Mouse (Mus musculus) midbrain, postnatal 0 days (tissue): Measurements from ENCODE around the gene Nolc1. TPM values are rescaled to one million over a fixed set of nuclear protein-coding genes. Genes with fewer than 3 reads are reported as not detected.

Source experiments
- ATAC-seq: fragments of 200-750 bp; cut with Nextera tagmentation; 2 replicates; pipeline ENCODE4 v1.8.0; 2017; ENCODE audit warnings: moderate number of reproducible peaks, mild to moderate bottlenecking, moderate TSS enrichment, moderate library complexity; ENCODE audit not compliant: low FRiP score
- DNase-seq: peaks from one replicate; pipeline ENCODE4 v3.0.0-alpha.2; 2015; ENCODE audit warnings: low spot score
- H3K27ac ChIP-seq: fragments of 300-500 bp; sonication (generic); 2 replicates; pipeline ENCODE4 v1.5.1; 2014; ENCODE audit warnings: low read depth, mild to moderate bottlenecking, low read length, mixed read lengths
- H3K27me3 ChIP-seq: fragments of 300-500 bp; sonication (generic); 2 replicates; pipeline ENCODE4 v1.6.1; 2014; ENCODE audit warnings: low read length, control low read depth, mixed read lengths; ENCODE audit not compliant: insufficient read depth
- H3K36me3 ChIP-seq: fragments of 300-500 bp; sonication (generic); 2 replicates; pipeline ENCODE4 v1.6.1; 2014; ENCODE audit warnings: low read length, control low read depth, mixed read lengths; ENCODE audit not compliant: insufficient read depth
- H3K4me1 ChIP-seq: fragments of 300-500 bp; sonication (generic); 2 replicates; pipeline ENCODE4 v1.6.1; 2014; ENCODE audit warnings: mild to moderate bottlenecking, control low read depth, antibody characterized with exemption, low read length, mixed read lengths; ENCODE audit not compliant: insufficient read depth
- H3K4me2 ChIP-seq: fragments of 300-500 bp; sonication (generic); 2 replicates; pipeline ENCODE4 v1.6.1; 2014; ENCODE audit warnings: low read depth, mild to moderate bottlenecking, low read length, mixed read lengths; ENCODE audit not compliant: poor library complexity, severe bottlenecking
- H3K4me3 ChIP-seq: fragments of 300-500 bp; sonication (generic); 2 replicates; pipeline ENCODE4 v1.5.1; 2014; ENCODE audit warnings: low read depth, mild to moderate bottlenecking, low read length, moderate library complexity
- H3K9ac ChIP-seq: fragments of 300-500 bp; sonication (generic); replicated peaks from 2 replicates; pipeline ENCODE4 v1.6.1; 2014; ENCODE audit warnings: mild to moderate bottlenecking, low read length, moderate library complexity, mixed read lengths; ENCODE audit not compliant: poor library complexity, severe bottlenecking
- H3K9me3 ChIP-seq: fragments of 300-500 bp; sonication (generic); 2 replicates; pipeline ENCODE4 v1.6.1; 2016; ENCODE audit warnings: low read length, control low read depth
- CTCF ChIP-seq: IDR thresholded peaks from 2 replicates; pipeline ENCODE4 v1.5.1; 2016; ENCODE audit warnings: antibody characterized with exemption, mild to moderate bottlenecking
- WGBS: fragments of 180-500 bp; shearing (Covaris S2); extraction: QIAGEN DNeasy Blood & Tissue Kit; methylation state at CpG from one replicate; pipeline ENCODE4 v1.1.7; 2014; 5-methylcytosine and 5-hydroxymethylcytosine counted together
- polyA plus RNA-seq: library from polyadenylated mRNA; unstranded; fragments of >200 nt; fragmentation: Nextera tagmentation; extraction: Ambion mirVana; gene quantifications from 2 replicates; pipeline ENCODE4 v1.2.1, GENCODE M21; 2015
- total RNA-seq: library from RNA; depleted of rRNA; stranded (reverse); fragments of >200 nt; gene quantifications from 2 replicates; pipeline ENCODE4 v1.2.3, GENCODE M21; 2014

Nolc1 gene
- total and polyA plus RNA-seq, 2 experiments from 2014 or later, result 26.0 to 63.5 TPM

DNA sequence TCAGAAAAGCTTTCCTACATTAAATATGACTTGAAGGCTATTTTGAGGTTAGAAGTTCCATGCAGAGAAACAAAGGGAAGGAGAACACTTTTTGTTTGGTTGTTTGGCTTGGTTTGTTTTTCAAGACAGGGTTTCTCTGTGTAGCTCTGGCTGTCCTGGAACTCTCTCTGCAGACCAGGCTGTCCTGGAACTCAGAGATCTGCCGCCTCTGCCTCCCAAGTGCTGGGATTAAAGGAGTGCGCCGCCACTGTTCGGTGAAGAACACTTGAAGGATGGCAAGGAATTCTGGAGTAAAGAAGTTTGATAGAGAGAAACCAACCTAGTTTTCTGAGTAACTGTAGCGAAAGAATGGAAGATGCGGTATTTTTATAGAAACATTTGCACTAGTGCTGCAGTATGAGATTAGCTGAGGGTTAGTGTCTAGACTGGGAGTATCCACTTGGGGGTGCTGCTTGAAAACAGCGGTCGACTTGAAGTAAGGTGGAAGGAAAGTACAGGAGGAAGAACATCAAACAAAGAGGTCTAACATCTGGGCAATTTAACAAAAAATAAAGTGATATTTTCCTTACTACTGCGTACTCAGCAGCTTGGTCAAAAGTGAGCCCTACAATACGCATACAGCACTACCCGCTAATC lies 19.8 kb upstream of the Nolc1 start:
- peak overlapping the region; percentile 84; the same call in 1 of the 2 replicates for H3K27ac ChIP-seq
- WGBS, result 1% methylated on average over 11 of the region's 11 CpGs
- H3K36me3 ChIP-seq, result no peaks in the 10 kb centered on the region
- H3K4me2 ChIP-seq, result peak overlapping the region; percentile 96
- no peak overlapping the region for H3K9ac ChIP-seq
- H3K9me3 ChIP-seq, result no peaks in the 10 kb centered on the region
- peak; percentile 76 for TF ChIP-seq CTCF
- no peaks in the 10 kb centered on the region for H3K27me3 ChIP-seq
- DNase-seq (no peak), ATAC-seq (peak; percentile 79)
- 0 out of 2 replicates have a peak, but pooled peaks cover 3% of the 10 kb centered on the region for H3K4me1 ChIP-seq
- peak overlapping the region; percentile 83 for H3K4me3 ChIP-seq

DNA sequence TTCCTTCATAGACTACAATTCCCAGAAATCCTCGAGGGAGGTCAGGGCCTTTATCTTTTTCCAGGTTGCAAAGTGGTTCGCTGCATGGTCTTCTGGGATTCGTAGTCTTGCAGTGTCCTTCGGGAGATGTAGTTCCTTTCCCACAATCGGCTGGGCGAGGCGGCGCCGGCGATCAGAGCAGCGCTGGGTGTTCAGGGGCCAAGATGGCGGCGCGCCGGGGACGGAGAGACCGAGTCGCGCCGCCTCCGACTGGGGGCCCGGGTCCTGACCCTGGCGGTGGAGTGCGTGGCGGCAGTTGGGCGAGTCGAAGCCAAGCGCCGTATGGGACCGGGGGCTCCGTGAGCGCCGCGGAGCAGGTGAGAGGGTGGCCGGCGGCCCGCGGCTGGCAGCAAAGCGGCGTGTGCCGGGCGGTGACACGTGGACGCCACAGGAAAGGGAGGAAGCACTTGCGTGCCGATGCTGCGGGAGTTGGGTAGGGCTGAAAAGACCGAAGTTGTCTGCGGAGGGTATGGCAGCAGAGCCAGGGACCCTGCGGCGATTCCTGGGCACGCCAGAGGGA lies 19.2 kb upstream of the Nolc1 start:
- no peak; the same call in 1 of the 2 replicates for TF ChIP-seq CTCF
- peak overlapping the region; percentile 84 for H3K27ac ChIP-seq
- H3K4me2 ChIP-seq, result peak overlapping the region; percentile 96
- peak overlapping the region; percentile 83 for H3K4me3 ChIP-seq
- no peaks in the 10 kb centered on the region for H3K36me3 ChIP-seq
- 0 out of 2 replicates have a peak, but pooled peaks cover 3% of the 10 kb centered on the region for H3K4me1 ChIP-seq
- peak; percentile 99 for DNase-seq
- no peaks in the 10 kb centered on the region for H3K9me3 ChIP-seq
- WGBS, result under 1% methylated on average over 52 of the region's 52 CpGs
- H3K27me3 ChIP-seq, result no peaks in the 10 kb centered on the region
- peak overlapping the region; percentile 79 for H3K9ac ChIP-seq
- ATAC-seq, result peak; percentile 93

DNA sequence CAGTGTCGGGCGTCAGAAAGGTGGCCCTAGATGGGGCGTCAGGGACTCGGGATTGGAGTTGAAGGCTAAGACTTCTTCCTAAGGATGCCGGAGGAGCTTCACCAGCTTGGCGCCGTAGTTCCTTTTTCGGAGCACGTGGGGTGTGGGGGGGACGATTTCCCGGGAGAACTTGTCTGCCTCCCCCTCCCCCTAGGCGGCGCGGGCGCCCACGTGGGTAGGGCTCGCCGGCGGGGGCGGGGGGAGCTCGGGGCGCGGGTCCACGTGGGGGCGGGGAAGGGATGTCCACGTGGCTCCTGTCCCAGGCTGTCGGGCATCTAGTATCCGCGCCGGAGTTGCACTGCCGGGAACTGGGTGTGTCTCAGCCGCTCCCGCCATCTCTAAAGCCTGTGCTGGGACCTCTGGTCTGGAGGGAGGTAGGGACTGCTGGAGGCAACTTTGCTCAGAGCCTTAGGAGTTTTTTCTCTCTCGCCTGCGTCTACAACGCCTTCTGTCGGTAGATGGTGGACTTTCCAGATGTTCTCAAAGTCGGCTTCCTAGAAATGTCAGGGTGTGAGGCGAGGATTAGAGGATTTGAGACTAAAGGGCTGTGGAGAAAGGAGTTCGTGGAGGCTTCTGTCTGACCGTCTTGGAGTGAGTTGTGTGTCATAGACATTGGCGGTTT lies 18.6 kb upstream of the Nolc1 start:
- peak overlapping the region; percentile 83 for H3K4me3 ChIP-seq
- H3K4me2 ChIP-seq, result peak overlapping the region; percentile 96
- ATAC-seq, result peak; percentile 65

DNA sequence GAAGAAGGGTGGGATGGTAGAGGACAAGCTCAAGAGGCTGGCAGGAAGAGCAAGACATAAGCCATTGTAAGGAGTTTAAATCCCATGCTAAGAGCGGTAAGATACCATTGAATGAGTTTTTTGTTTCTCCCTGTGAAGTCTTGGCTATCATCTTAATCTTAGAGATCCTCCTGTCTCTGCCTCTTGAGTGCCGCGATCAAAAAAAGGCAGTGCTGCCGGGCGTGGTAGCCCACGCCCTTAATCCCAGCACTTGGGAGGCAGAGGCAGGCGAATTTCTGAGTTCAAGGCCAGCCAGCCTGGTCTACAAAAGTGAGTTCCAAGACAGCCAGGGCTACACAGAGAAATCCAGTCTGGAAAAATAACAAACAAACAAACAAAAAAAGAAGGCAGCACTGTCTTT lies 17.2 kb upstream of the Nolc1 start:
- Histone ChIP-seq H3K36me3 (peaks cover 18% of the 10 kb centered on the region), H3K27ac (no peak overlapping the region), H3K4me1 (0 out of 2 replicates have a peak, but pooled peaks cover 3% of the 10 kb centered on the region), H3K4me2 (no peak overlapping the region), H3K9ac (no peak overlapping the region), H3K9me3 (no peaks in the 10 kb centered on the region), H3K4me3 (no peak overlapping the region), H3K27me3 (no peaks in the 10 kb centered on the region)
- no peak for TF ChIP-seq CTCF
- 95% methylated on average over 7 of the region's 7 CpGs for WGBS
- ATAC-seq (no peak), DNase-seq (no peak)

More for the DNA sequence above, 18.6 kb upstream of the Nolc1 start:
- Histone ChIP-seq H3K9me3 (no peaks in the 10 kb centered on the region), H3K36me3 (peaks cover 4% of the 10 kb centered on the region), H3K4me1 (0 out of 2 replicates have a peak, but pooled peaks cover 3% of the 10 kb centered on the region), H3K27me3 (no peaks in the 10 kb centered on the region), H3K27ac (peak overlapping the region; percentile 84), H3K9ac (peak overlapping the region; percentile 79)
- peak; percentile 65 for DNase-seq
- under 1% methylated on average over 39 of the region's 42 CpGs for WGBS
- TF ChIP-seq CTCF, result peak; percentile 61

DNA sequence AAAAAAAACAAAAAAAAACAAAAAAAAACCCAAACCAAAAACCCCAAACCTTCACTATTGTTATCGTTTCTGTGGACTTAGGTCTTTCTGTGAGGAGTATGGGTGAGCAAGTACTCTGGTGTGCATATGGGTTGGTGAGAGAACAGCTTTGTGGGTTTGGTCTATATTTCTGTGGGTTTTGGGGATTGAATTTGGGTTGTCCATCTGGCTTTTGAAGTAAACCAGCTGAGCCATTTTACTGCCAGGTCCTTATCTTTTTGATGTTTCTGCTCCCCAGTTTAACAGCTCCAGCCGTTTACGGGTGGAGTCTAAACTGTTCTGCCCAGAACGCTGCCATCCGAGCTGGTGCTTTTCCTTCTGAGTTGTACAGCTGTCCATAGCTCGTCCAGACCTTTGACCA lies 14.8 kb upstream of the Nolc1 start:
- Histone ChIP-seq H3K4me3 (no peak overlapping the region), H3K9ac (no peak overlapping the region), H3K36me3 (peaks cover 42% of the 10 kb centered on the region), H3K27ac (no peak overlapping the region), H3K9me3 (no peaks in the 10 kb centered on the region), H3K27me3 (no peaks in the 10 kb centered on the region), H3K4me2 (no peak overlapping the region), H3K4me1 (0 out of 2 replicates have a peak, but pooled peaks cover 3% of the 10 kb centered on the region)
- no peak for ATAC-seq
- 91% methylated on average over 6 of the region's 6 CpGs for WGBS
- DNase-seq, result no peak
- TF ChIP-seq CTCF, result no peak

DNA sequence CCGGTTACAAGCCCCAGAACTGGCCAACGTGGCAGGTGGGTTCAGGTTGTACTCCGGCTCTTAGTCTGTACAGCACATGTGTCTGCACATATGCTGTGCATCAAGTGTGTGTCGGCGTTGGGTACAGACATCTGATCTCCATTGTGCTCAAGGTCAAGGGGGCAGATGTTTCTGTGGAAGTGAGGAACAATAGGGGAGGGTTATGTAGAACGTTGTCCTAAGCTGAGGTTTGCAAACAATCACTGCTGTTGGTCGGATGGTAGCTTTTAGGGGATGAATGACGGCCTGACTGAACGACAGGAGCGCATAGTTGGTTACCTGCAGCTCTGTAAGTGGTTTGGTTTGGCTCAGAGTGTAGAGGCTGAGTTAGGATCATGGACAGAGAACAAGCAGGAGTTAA lies 7.6 kb upstream of the Nolc1 start:
- H3K36me3 ChIP-seq, result peaks cover 75% of the 10 kb centered on the region
- no peaks in the 10 kb centered on the region for H3K9me3 ChIP-seq
- DNase-seq, result no peak
- H3K9ac ChIP-seq, result no peak overlapping the region
- no peaks in the 10 kb centered on the region for H3K4me1 ChIP-seq
- no peak for ATAC-seq
- TF ChIP-seq CTCF, result no peak
- no peak overlapping the region for H3K4me2 ChIP-seq
- H3K4me3 ChIP-seq, result no peak overlapping the region
- H3K27me3 ChIP-seq, result no peaks in the 10 kb centered on the region
- H3K27ac ChIP-seq, result no peak overlapping the region
- 80% methylated on average over 10 of the region's 10 CpGs for WGBS
